Mouse (Mus musculus) bone marrow, adult 2 months (tissue): ENCODE data around the gene Clasrp.

Source experiments
- CTCF ChIP-seq: fragments of 200-500 bp; IDR thresholded peaks from 2 replicates; pipeline ENCODE4 v1.5.1; 2011; ENCODE audit warnings: low read length, control low read depth; ENCODE audit not compliant: control insufficient read depth, insufficient read depth
- POLR2A ChIP-seq: fragments of 200-500 bp; IDR thresholded peaks from 2 replicates; pipeline ENCODE4 v1.6.1; 2011; ENCODE audit warnings: low read depth, mild to moderate bottlenecking, control low read depth, low read length, borderline replicate concordance; ENCODE audit not compliant: control insufficient read depth

DNA sequence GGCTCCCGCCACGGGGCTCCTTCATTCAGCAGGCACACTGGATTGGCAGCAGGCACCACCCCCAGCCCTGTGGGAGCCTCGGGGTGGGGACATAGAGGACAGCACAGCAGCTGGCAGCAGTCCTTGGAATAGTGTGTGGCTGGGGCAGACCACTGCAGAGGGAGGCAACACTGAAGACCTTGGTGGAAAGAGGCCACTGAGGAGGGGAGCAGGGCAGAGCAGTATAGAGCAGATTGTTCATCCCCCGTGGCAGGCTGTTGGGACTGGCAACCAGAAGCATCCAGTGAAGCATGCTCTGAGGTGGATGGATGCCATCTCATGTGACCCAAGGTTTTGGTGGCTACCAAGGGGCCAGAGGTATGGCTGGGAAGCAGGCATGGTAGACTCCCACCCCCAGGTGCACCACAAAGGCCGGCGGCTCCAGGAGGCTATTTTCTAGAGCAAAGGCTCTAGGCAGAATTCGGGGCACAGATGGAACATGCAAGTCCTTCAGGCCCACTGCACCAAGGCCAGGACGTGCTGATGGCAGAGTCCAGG is 62.1 kb downstream of the Clasrp start:
- no peak for TF ChIP-seq CTCF
- no peak for TF ChIP-seq POLR2A
